Mouse (Mus musculus) E14TG2a.4 (cell line): Measurements from ENCODE around the gene Cstad.

Source experiments
- CTCF ChIP-seq: conservative IDR thresholded peaks from 2 replicates; pipeline ENCODE4 v1.5.1; 2014; ENCODE audit warnings: low read length
- POU5F1 ChIP-seq: IDR thresholded peaks from 2 replicates; pipeline ENCODE4 v1.6.1; 2014; ENCODE audit warnings: low read length, borderline replicate concordance

- no peak for TF ChIP-seq CTCF
- no peak for TF ChIP-seq POU5F1
Measured at GRCm38 (mm10) chr2:30592391-30592790, 2.4 kb upstream of the Cstad start.
